Mouse (Mus musculus): ENCODE measurements at regions not wholly inside any gene's neighbourhood (a gene's known extent, or its start where the extent isn't known, plus 50 kb on each side); places are given as distances from the start of the nearest gene placed in this dataset.

DNA sequence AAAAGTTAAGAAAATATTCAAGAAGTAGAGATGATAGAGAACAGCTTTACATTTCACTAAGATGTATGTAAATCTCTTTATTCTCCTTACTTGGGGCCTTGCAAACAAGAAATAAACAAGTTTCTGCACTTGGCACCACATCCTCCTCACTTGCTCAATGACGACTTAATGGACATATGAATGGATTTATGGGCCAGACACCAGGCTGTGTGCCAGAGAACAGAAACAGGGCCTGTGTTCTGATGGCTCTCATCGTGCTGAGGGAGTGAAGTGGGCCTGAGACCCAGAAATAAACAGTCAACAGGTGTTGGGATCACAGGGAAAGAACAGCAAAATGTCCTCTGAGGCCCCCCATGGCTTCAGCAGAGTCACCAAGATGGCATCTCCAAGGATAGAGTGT, 201.6 kb downstream of the Plpp3 start:
- no peak for TF ChIP-seq CTCF (conservative IDR thresholded peaks at IDR 0.05; ENCODE audit: low read length)
- no peak for TF ChIP-seq POU5F1 (IDR thresholded peaks at IDR 0.05; ENCODE audit: borderline replicate concordance, low read length)
- no peak for TF ChIP-seq NANOG (IDR thresholded peaks at IDR 0.05; ENCODE audit: borderline replicate concordance, low read length)
